Mouse (Mus musculus) 3T3-L1 (cell line): Measurements from ENCODE around the gene Ifna7.
"Not testable (repeated sequence)": the region's sequence is repeated elsewhere in the genome, so short reads cannot be mapped to it uniquely, and the experiment has no call there.

Experiments used
- DNase-seq: peaks from one replicate; pipeline ENCODE4 v3.0.0-alpha.2; 2015; ENCODE audit warnings: low read depth, low spot score

The Ifna7 gene

GRCm38 (mm10) chr4:88815928-88816327, at the start of gene Ifna7:
TSS of gene Ifna7 (plus strand) at chr4:88816228.
- no peak for DNase-seq

- not testable (repeated sequence) for DNase-seq
Observed at GRCm38 (mm10) chr4:88773534-88773933, 42.5 kb upstream of the Ifna7 start, which contains the start of gene Gm13290. TSS of gene Gm13290 (plus strand) at chr4:88773834.

- DNase-seq: not testable (repeated sequence)
Observed at GRCm38 (mm10) chr4:88776622-88777021, 39.4 kb upstream of the Ifna7 start, which contains the start of gene Gm13289. TSS of gene Gm13289 (plus strand) at chr4:88776922.

- not testable (repeated sequence) for DNase-seq
Observed at GRCm38 (mm10) chr4:88779550-88779949, 36.5 kb upstream of the Ifna7 start, which contains the start of gene Gm13272. TSS of gene Gm13272 (plus strand) at chr4:88779850.

DNA sequence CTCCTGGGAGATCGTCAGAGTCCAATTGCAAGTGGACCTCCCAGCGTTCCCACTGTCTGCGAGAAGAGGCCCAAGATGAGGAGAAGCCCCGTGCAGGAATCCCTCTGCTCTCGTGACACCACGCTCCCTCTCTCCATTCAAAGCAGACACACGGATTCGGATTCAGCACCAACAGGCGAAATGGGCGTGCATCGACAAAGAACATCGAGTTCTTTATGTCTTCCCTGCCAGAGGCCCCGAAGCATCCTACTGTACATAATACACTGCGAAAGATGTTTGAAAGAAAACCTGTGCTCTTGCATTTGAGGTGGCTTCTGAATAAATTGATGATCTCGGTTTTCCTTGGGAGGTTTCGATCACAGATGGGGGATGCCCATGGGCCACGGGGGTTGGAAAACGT, 35.7 kb upstream of the Ifna7 start:
- DNase-seq: not testable (repeated sequence)

DNA sequence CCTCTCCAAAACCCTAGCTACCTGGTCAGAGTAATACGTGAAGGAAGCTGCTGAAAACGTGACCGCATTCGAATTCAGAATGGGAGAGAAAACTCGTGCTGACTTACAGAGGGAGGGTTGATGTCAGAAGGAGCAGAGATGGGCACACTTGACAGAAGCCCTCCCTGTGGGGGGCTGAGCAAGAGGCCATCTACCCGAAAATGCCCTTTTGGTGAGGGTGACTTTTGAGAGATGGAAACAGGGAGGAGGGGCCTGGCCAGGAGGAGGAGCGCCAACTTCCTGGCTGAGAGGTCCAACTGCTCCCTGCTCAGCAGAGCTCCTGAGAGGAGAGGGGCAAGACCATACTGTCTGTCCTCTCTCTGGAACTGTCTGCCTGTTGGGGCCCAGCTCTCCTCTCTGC, 34.2 kb upstream of the Ifna7 start, which contains the start of gene Ifnz:
Gene Ifnz (plus strand): TSS at position 301 of the 400 bp plus-strand sequence.
- not testable (repeated sequence) for DNase-seq

GRCm38 (mm10) chr4:88782335-88782734, 33.7 kb upstream of the Ifna7 start:
- DNase-seq: not testable (repeated sequence)

- not testable (repeated sequence) for DNase-seq
Observed at GRCm38 (mm10) chr4:88785409-88785808, 30.6 kb upstream of the Ifna7 start, which contains the start of gene Gm13276. TSS of gene Gm13276 (plus strand) at chr4:88785709.

DNA sequence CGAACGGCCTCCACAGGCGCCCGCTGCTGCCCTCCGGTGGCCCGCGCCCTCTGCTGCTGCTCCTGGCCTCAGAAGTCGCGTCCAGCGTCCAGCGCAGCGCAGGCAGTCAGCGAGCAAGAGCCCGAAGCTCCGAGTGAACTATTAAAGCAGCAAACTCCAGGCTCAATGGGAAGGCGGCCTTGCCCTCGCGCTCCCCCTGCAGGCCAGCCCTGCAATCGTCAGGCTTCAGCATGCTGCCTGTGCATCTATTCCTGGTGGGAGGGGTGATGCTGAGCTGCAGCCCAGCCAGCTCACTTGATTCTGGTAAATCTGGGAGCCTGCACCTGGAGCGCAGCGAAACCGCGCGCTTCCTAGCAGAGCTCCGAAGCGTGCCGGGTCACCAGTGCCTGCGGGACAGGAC, 27.6 kb upstream of the Ifna7 start, which contains the start of gene Gm13277:
Gene Gm13277 (plus strand): TSS at position 231 of the 400 bp plus-strand sequence.
- DNase-seq: not testable (repeated sequence)

- DNase-seq: not testable (repeated sequence)
Observed at GRCm38 (mm10) chr4:88791250-88791649, 24.8 kb upstream of the Ifna7 start, which contains the start of gene Gm13278. TSS of gene Gm13278 (plus strand) at chr4:88791550.

DNA sequence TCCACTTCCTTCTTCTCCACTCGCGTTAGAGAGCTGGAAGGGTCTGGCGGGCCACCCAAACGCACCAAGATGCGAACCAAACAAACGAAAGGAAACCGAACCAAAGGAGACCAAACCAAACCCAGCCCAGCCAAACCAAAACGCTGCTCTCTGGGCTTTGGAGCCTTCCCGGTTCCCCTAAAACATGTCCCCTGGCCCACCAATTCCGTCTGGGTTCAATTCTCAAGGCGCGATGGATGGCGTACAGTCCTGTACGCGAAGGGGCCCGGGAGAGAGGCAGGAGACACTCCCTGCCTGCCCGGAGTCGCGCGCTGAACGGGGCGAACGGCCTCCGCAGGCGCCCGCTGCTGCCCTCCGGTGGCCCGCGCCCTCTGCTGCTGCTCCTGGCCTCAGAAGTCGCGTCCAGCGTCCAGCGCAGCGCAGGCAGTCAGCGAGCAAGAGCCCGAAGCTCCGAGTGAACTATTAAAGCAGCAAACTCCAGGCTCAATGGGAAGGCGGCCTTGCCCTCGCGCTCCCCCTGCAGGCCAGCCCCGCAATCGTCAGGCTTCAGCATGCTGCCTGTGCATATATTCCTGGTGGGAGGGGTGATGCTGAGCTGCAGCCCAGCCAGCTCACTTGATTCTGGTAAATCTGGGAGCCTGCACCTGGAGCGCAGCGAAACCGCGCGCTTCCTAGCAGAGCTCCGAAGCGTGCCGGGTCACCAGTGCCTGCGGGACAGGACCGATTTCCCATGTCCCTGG, 21.9 kb upstream of the Ifna7 start, which contains the start of gene Gm13275:
Gene Gm13275 (plus strand): TSS at position 552 of the 740 bp plus-strand sequence.
- DNase-seq: not testable (repeated sequence)

DNA sequence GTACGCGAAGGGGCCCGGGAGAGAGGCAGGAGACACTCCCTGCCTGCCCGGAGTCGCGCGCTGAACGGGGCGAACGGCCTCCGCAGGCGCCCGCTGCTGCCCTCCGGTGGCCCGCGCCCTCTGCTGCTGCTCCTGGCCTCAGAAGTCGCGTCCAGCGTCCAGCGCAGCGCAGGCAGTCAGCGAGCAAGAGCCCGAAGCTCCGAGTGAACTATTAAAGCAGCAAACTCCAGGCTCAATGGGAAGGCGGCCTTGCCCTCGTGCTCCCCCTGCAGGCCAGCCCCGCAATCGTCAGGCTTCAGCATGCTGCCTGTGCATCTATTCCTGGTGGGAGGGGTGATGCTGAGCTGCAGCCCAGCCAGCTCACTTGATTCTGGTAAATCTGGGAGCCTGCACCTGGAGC, 18.9 kb upstream of the Ifna7 start, which contains the start of gene Gm13279:
Gene Gm13279 (plus strand): TSS at position 301 of the 400 bp plus-strand sequence.
- not testable (repeated sequence) for DNase-seq

DNA sequence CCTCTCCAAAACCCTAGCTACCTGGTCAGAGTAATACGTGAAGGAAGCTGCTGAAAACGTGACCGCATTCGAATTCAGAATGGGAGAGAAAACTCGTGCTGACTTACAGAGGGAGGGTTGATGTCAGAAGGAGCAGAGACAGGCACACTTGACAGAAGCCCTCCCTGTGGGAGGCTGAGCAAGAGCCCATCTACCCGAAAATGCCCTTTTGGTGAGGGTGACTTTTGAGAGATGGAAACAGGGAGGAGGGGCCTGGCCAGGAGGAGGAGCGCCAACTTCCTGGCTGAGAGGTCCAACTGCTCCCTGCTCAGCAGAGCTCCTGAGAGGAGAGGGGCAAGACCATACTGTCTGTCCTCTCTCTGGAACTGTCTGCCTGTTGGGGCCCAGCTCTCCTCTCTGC, 16.7 kb upstream of the Ifna7 start, which contains the start of gene Gm13285:
Gene Gm13285 (plus strand): TSS at position 301 of the 400 bp plus-strand sequence.
- DNase-seq: not testable (repeated sequence)

DNA sequence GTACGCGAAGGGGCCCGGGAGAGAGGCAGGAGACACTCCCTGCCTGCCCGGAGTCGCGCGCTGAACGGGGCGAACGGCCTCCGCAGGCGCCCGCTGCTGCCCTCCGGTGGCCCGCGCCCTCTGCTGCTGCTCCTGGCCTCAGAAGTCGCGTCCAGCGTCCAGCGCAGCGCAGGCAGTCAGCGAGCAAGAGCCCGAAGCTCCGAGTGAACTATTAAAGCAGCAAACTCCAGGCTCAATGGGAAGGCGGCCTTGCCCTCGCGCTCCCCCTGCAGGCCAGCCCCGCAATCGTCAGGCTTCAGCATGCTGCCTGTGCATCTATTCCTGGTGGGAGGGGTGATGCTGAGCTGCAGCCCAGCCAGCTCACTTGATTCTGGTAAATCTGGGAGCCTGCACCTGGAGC, 13.1 kb upstream of the Ifna7 start, which contains the start of gene Gm13287:
Gene Gm13287 (plus strand): TSS at position 301 of the 400 bp plus-strand sequence.
- not testable (repeated sequence) for DNase-seq

DNA sequence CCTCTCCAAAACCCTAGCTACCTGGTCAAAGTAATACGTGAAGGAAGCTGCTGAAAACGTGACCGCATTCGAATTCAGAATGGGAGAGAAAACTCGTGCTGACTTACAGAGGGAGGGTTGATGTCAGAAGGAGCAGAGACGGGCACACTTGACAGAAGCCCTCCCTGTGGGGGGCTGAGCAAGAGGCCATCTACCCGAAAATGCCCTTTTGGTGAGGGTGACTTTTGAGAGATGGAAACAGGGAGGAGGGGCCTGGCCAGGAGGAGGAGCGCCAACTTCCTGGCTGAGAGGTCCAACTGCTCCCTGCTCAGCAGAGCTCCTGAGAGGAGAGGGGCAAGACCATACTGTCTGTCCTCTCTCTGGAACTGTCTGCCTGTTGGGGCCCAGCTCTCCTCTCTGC, 10.8 kb upstream of the Ifna7 start, which contains the start of gene Gm13288:
Gene Gm13288 (plus strand): TSS at position 301 of the 400 bp plus-strand sequence.
- DNase-seq: not testable (repeated sequence)

GRCm38 (mm10) chr4:88805761-88806160, 10.3 kb upstream of the Ifna7 start:
- DNase-seq: not testable (repeated sequence)

- no peak for DNase-seq
Observed at GRCm38 (mm10) chr4:88819659-88820058, 3.6 kb downstream of the Ifna7 start, which contains the start of gene Ifna11. TSS of gene Ifna11 (plus strand) at chr4:88819959.

DNA sequence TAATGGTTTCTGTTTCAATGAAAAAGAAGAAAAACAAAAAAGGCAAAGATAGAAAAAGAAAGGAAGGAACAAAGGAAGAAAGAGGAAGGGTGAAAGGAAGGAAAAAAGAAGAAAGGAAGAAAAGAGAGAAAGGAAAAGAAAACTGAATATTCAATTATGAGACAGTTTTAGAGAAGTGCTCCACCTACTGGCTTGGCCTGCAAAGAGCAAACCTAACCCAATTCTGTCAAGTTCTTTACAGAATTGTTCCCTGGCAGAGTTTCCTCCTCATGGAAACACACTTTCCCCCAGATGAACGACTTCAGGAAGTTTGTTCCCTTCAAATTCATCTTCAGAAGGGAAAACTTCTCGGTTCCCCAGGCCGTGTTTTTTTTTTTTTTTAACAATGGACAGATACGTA, 7.0 kb downstream of the Ifna7 start:
- peak; percentile 36 for DNase-seq

DNA sequence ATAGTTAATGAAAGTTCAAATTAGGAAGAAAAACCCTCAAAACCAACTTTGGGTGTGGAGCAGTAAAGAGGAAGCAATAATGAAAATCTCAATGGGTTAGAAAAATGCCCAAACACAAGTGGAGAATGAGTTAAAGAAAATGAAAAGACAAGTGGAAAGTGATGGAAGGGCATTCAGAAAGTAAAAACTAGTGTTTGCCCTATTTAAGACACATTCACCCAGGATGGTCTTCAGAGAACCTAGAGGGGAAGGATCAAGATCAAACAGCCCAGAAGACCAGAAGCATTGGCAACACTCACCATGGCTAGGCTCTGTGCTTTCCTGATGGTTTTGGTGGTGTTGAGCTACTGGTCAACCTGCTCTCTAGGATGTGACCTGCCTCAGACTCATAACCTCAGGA, 11.1 kb downstream of the Ifna7 start, which contains the start of gene Ifna6:
Gene Ifna6 (plus strand): TSS at position 301 of the 400 bp plus-strand sequence.
- not testable (repeated sequence) for DNase-seq

- DNase-seq: peak; percentile 69
Observed at GRCm38 (mm10) chr4:88830523-88830922, 14.5 kb downstream of the Ifna7 start.

- not testable (repeated sequence) for DNase-seq
Observed at GRCm38 (mm10) chr4:88835225-88835624, 19.2 kb downstream of the Ifna7 start, which contains the start of gene Ifna5. TSS of gene Ifna5 (plus strand) at chr4:88835525.

GRCm38 (mm10) chr4:88838828-88839227, 22.8 kb downstream of the Ifna7 start:
- peak; percentile 55 for DNase-seq
